Mouse (Mus musculus): ENCODE measurements at regions not wholly inside any gene's neighbourhood (a gene's known extent, or its start where the extent isn't known, plus 50 kb on each side); places are given as distances from the start of the nearest gene placed in this dataset.
"Not testable (repeated sequence)": the region's sequence is repeated elsewhere in the genome, so short reads cannot be mapped to it uniquely, and the experiment has no call there.

- DNase-seq (ENCODE audit: low spot score) = no peak
Observed at GRCm38 (mm10) chrX:12294941-12295340, 134.8 kb upstream of the Bcor start.

- DNase-seq (ENCODE audit: low spot score) = no peak
Observed at GRCm38 (mm10) chrX:12296264-12297053, 136.3 kb upstream of the Bcor start.

- no peak for DNase-seq (ENCODE audit: low spot score)
Observed at GRCm38 (mm10) chrX:12298609-12299008, 138.5 kb upstream of the Bcor start.

- DNase-seq (ENCODE audit: low spot score) = no peak
Observed at GRCm38 (mm10) chrX:12299236-12299635, 139.1 kb upstream of the Bcor start.

- no peak for DNase-seq (ENCODE audit: low spot score)
Observed at GRCm38 (mm10) chrX:12304678-12305077, 144.5 kb upstream of the Bcor start.

GRCm38 (mm10) chrX:12306940-12307339 lies 146.8 kb upstream of the Bcor start:
- DNase-seq (ENCODE audit: low spot score) = no peak

GRCm38 (mm10) chrX:12312534-12312933 lies 152.4 kb upstream of the Bcor start:
- DNase-seq (ENCODE audit: low spot score) = no peak

- no peak for DNase-seq (ENCODE audit: low spot score)
Observed at GRCm38 (mm10) chrX:12315658-12316057, 155.5 kb upstream of the Bcor start.

- not testable (repeated sequence) for DNase-seq (ENCODE audit: low spot score)
Observed at GRCm38 (mm10) chrX:12317488-12317887, 157.3 kb upstream of the Bcor start.

- no peak for DNase-seq (ENCODE audit: low spot score)
Observed at GRCm38 (mm10) chrX:12318848-12319651, 158.9 kb upstream of the Bcor start.

- no peak for DNase-seq (ENCODE audit: low spot score)
Observed at GRCm38 (mm10) chrX:12322453-12322852, 162.3 kb upstream of the Bcor start.

GRCm38 (mm10) chrX:12323268-12323667 lies 163.1 kb upstream of the Bcor start:
- no peak for DNase-seq (ENCODE audit: low spot score)

- no peak for DNase-seq (ENCODE audit: low spot score)
Observed at GRCm38 (mm10) chrX:12323812-12324211, 163.7 kb upstream of the Bcor start.

GRCm38 (mm10) chrX:12327464-12327863 lies 167.3 kb upstream of the Bcor start:
- DNase-seq (ENCODE audit: low spot score) = no peak

GRCm38 (mm10) chrX:12340561-12340960 lies 180.4 kb upstream of the Bcor start:
- no peak for DNase-seq (ENCODE audit: low spot score)

- no peak for DNase-seq (ENCODE audit: low spot score)
Observed at GRCm38 (mm10) chrX:12341356-12341965, 181.3 kb upstream of the Bcor start.

- no peak for DNase-seq (ENCODE audit: low spot score)
Observed at GRCm38 (mm10) chrX:12344805-12345555, 184.8 kb upstream of the Bcor start.

GRCm38 (mm10) chrX:12346856-12347255 lies 186.7 kb upstream of the Bcor start:
- no peak for DNase-seq (ENCODE audit: low spot score)

- DNase-seq (ENCODE audit: low spot score) = no peak
Observed at GRCm38 (mm10) chrX:12348117-12348516, 188.0 kb upstream of the Bcor start.

- DNase-seq (ENCODE audit: low spot score) = no peak
Observed at GRCm38 (mm10) chrX:12354875-12355274, 194.7 kb upstream of the Bcor start.

- no peak for DNase-seq (ENCODE audit: low spot score)
Observed at GRCm38 (mm10) chrX:12358026-12358425, 197.9 kb upstream of the Bcor start.

All from urinary bladder, adult 2 months (tissue).